Mouse (Mus musculus) mature B cell (primary cell): Measurements from ENCODE around the gene Nop53.

ENCODE experiments used
- in situ Hi-C: fragments of 300-500 bp; cut with MboI; formaldehyde crosslinking; loops from 2 replicates; pipeline ENCODE4 v1.14.3; 2019

Gene Nop53

DNA sequence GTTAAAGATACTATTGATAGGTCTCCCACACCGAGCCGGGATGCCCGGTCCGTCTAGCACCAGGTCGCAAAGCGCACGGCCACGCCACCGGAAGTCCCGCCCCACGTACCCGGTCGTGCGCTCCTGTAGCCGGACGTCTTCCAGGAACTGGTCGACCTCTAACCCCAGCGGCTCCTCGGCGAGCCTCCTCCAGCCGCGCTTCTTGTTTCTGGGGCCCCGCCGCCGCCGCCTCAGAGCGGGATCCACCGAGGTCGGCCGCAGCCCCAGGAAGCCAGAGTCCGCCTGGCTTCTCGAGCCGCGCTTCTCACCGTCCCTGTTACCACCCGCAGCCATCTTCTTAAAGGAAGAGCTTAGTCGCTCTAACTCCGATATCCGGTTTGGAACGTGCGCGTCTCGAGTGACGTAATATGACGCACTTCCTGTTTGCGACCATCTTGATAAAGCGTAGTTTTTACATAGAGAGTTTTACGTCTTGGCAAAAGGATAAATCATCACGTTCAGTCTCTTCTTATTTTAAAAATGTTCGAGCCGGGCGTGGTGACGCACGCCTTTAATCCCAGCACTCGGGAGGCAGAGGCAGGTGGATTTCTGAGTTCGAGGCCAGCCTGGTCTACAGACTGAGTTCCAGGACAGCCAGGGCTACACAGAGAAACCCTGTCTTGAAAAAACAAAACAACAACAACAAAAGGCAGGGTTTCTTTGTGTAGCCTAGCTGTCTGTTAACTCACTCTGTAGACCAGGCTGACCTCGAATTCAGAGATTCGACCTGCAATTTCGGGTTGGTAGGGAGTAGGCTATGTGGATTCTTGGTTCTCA lies at the start of gene Nop53:
Nop53 (minus strand) TSS at position 354 of the 816 bp plus-strand sequence.
- in situ Hi-C loops: no loop called here

DNA sequence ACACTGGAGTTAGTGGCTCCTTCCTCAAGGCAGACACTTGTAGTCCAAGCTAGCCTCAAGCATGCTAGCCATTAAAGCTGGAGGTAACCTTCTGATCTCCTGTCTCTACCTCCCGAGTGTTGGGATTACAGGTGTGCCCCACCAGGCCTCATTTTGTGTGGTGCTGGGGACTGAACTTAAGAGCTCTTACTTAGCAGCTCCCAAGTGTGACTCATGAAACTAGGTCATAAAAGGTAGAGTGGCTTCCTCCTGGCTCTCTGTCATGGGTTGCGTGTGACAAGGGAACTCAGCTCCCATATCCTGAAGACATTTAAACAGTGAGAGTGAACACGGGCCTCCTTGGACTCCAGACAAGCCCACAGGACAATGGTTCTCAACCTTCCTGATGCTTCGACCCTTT lies 47.9 kb upstream of the Nop53 start:
- in situ Hi-C loops: no loop called here

DNA sequence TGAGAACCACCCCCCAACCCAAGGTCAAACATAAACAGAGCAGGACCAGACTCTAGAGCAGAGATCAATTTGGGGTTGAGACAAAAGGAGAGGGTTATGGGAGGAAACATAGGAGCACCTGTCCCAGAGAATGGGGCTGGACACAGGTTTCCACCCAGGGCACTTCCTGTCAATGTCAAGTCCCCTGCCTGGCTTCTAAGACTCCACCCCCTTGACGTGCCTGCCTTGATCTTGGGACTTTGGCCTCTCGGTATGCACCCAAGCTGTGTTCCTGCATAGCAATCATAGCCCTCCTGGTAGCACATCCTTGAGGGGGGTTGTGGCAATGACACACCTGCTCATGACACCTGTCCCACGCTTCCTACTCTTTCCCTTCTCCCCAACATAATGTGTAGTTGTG lies 47.3 kb upstream of the Nop53 start:
- in situ Hi-C loops: no loop called here

DNA sequence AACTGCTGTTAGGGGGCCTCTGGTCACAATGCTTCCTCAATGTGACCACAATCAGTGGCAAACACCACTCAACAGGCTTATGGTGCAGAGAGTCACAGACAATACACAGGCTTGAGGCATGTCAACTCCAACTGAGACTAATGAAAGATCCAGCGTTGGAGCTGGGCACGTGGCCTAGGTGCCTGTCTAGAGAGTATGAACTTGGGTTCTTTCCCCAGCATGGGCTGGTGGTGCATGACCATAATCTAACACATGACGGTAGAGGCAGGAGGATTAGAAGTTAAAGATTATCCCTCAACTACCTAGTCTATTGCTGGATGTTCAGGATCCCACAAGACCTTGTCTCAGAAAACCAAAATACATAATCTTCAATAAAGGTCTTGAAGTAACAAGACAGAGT lies 45.9 kb upstream of the Nop53 start:
- in situ Hi-C loops: no loop called here

DNA sequence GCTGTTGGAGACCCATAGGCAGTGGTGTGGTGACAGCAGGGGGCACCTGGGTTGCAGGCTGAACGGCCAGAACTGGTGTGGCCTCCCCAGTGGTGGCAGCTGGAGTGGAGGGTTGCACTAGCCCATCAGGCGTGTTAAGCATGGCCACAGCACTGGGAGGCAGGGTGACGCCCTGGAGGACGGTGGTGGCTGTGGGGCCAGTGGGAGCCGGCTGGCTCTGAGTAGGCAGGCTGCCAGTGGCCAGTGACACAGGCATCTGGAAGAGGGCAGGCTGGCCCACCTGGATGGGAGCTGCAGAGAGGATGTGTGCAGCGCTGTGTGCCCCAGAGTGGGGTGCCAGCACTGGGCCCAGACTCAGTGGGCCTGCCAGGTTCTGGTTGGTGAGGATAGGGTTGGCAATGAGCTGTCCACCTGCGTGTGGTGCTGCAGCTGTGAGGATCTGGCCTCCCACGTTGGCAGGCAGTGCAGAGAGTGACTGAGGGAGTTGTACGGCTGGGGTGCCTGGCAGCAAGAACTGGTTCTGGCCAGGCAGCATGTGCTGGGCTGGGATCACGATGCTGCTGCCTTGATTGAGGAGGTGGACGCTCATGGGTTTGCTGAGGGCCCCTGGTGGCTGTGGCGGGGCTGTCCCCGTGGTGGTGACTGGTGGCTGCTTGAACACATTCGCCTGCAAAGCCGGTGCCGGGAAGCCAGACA lies 41.9 kb upstream of the Nop53 start:
- in situ Hi-C loops: loop anchor here (10.0 kb wide), 1 partner anchor 157 kb away; no protein-coding TSS in a partner anchor

DNA sequence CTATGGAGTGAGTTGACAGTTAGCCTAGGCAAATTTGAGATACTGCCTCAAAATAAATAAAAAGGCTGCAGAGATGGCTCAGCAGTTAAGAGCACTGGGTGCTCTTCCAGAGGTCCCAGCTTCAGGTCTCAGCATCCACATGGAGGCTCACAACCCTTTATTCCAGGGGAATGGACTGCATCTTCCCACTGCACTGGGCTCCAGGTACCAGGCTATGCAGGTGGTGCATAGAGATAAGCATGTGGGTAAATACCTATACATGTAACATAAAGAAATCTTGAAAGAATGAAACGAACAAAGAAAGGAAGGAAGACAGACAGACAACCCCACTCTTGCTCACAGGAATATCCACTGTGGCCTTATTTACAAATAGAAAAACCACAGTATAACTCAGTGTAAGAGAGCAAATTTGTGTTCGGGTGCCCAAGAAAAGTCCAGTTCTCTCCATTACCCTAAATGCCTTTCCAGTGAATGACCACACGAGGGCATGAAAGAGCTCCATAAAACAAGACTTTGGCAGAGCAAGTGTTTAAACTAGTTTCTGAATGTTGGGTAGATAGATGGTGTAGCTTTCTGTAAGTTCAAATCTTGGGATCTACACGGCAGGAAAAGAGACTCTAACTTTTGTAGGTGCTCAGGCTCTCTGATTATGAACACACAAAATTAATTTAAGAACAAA lies 37.0 kb upstream of the Nop53 start:
- in situ Hi-C loops: loop anchor here (5.0 to 10.0 kb wide), 2 partner anchors 64 to 162 kb away; partner anchors contain the start of gene Bicra

DNA sequence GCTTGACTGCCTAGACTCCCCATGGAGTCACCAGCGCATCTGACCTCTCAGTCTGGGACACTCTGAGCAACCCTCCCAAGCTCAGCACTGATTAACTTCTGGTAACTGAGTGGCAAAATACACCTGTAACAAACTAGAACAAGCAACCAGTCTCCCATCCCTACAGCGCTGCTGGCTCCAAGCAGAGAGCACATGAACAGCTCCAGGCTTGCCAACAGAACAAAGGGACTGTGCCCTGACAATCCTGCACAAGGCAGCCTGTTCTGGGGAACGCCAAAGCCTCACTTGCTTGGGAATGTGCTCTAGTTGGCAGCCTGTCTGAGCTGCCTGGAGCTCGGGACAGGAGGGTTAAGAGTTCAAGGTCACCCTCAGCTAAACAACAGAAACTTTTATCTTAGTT lies 35.7 kb upstream of the Nop53 start:
- in situ Hi-C loops: loop anchor here (5.0 to 10.0 kb wide), 2 partner anchors 66 to 163 kb away; partner anchors contain the start of gene Bicra

DNA sequence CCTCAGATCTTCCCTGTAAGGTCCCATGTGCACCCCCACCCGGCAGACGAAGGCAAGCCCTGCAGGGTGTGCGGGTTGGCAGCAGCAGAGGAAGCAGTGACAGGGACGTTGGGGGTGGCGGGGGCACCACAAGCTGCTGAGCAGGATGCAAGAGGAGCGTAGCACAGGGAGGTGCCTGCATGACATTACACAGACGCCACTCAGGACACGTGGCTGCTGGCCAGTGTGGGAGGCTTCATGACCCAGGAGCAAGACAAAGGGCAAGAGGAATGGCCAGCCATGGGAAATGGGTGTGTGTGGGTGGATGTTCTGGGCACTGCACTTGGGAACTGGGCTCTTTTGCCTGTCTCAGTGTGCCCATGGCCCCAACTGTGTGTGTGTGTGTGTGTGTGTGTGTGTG lies 34.4 kb upstream of the Nop53 start:
- in situ Hi-C loops: loop anchor here (5.0 to 10.0 kb wide), 2 partner anchors 67 to 165 kb away; partner anchors contain the start of gene Bicra

DNA sequence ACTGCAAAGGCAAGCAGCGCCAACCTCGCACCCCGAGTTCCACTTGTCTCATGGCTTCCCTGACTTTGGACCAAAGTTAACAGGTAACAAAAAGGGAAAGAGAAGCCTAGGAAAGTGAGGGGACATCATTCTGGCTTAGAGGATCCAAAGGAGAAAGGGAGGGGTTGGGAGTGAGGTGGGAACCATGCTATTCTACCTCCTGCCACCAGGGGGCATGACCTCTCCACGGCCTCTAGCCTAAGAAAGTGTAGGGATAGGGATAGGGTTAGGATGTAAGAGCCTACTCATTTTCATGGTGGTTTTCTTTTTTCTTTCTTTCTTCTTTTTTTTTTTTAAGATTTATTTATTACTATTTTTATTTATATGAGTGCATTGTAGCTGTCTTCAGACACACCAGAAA lies 30.0 kb upstream of the Nop53 start:
- in situ Hi-C loops: no loop called here

DNA sequence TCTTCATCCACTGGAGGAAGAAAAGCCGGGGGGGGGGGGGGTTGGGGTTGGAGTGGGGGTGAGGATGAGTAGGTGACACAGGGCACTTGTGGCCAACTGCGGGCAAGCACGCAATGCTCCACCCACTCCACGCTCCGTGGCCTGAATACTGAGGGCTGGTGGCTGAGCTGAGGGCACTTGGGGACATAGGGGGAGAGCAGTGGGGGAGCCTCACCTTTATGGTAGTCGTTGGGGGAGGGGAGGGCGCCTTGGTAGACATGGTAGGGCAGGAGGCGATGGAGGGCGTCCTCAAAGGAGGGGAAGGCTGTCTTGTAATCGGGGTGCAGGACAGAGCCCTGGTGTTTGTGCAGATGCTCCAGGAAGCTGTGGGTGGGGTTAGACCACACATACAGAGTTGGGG lies 29.6 kb upstream of the Nop53 start:
- in situ Hi-C loops: no loop called here

DNA sequence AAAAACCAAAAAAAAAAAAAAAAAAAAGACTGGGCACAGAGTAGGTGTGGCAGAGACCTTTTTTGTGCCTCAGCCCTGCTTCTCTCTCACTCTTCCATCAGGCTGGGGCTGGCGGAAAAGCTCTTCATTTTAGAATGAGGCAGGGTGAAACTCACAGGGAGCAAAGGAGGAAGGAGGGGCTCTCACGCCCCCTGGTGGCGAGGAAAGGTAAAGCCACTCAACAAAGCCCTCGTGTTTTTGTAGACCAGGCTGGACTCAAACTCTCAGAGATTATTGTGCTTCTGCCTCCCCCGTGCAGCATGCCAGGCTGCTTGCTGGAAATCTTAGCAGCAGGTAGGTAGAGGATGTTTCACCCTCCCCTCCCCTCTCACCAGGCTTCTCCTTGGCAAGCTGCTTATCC lies 28.8 kb upstream of the Nop53 start:
- in situ Hi-C loops: no loop called here

DNA sequence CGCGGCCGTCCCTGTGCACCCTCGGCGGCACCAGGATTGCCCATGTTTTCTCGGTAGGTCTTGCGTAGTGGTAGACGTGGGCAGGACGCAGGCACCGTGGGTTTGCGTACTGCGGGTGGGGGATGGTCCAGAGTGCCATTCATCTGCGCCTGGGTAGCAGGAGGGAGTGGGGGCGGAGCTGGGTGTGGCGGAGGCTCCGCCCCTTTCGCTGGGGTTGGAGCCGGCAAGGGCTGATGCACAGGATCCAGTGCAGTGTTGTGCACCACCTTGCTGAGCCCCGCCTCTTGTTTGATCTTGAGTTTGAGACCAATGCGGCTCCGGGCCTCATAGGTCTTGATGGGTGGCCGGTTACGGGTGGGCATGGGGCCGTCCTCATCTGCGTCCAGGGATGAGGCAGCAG lies 26.4 kb upstream of the Nop53 start:
- in situ Hi-C loops: no loop called here

DNA sequence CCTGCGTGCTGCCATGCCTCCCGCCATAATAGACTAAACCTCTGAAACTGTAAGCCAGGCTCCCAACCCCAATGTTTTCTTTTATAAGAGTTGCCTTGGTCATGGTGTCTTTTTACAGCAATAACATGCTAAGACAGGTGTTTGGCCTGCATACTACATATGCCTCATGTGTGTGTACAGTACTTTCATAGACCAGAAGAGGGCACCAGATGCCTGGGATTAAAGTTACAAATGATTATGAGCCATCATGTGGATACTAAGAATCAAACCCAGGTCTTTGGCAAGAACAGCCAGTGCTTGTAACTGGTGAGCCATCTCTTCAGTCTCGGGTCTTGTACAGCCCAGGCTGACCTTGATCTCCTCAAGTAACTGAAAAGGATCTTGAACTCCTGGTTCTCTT lies 23.8 kb upstream of the Nop53 start:
- in situ Hi-C loops: no loop called here

DNA sequence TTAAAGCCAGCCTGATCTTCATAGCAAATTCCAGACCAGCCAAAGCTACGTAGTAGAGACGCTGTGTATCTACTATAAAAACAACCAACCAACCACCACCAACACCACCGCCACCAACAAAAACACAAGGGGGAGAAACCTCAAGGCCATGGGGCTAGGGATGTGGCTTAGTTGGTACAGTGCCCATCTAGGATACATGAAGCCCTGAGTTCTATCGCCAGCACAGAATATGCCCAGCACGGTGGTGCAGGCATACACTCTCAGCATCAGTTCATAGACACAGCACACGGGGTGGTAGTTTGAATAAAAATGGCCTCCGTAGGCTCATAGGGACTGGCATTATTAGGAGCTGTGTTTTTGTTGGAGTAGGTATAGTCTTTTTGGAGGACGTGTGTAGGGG lies 22.4 kb upstream of the Nop53 start:
- in situ Hi-C loops: no loop called here

DNA sequence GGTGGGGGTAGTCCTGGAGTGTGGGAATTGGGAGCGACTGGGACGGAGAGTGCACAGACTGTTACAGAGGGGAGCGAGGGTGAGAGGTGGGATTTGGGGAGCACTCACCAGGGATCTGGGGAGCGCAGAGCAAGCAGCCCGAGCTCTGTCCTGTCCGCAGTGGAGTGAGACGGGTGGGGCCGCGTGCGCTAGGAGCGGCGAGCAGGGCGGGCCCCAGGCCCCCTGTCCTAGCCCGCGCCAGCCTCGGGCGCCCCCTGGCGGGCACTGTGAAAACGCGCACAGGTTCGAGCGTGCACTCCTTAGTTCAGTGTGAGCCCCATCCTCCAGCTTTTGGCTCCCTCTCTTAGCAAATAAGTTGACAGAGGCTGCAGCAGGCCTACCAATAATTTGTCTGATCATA lies 21.4 kb upstream of the Nop53 start, which contains the start of gene Ehd2:
Ehd2 (minus strand) TSS at position 256 of the 400 bp plus-strand sequence.
- in situ Hi-C loops: no loop called here

DNA sequence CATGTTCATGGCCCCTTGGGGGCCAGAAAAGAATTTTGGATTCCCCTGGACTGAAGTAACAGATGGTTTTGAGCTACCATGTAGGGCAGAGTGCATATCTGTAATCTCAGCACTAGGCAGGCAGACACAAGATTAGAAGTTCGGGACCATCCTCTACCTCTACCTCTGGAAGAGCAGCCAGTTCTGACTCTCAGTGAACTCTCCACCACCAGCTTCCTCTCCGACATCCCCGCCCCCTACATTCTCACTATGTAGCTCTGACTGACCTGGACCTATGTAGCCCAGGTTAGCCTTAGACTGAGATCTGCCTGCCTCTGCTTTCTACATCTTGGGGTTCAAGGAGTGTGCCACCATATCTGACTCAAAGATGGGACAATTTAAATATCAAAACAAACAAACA lies 20.6 kb upstream of the Nop53 start:
- in situ Hi-C loops: no loop called here

DNA sequence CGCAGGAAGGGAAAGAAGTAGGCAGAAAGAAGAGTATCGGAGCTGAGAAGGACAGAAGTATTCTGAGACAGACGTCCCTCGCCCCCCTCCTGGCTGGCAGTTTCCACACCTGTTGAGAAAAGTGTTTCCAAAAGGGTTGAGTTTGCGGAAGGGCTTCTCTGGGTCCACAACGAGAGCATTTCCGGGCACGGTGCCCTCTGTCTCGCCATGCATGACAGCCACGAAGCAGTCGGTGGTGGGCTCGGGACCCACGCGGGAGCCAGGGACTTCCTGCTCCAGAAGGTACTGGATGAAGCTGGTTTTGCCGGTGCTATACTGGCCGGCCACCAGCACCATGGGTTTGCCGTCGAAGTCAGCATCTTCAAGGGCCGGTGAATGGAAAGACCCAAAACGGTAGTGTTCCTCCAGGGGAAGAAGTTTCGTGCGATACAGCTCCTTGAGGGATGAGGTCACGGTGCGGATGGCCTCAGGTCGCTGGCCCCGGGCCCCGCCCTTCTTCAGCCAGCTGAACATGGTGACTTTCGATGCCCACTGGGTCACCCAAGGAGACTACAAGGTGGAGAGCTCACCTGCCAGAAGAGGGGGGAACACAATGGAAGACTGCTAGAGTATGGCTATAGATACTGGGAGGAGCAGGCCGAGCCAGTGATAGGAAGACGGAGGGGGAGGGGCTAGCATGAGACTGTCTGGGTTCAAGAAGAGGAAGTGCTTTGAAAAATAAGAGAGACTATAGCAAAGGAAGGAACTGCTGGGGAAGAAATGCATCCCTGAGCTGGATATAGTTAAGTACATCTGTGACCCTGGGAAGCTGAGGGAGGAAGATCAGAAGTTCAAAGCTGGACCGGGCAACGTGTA lies 18.2 kb upstream of the Nop53 start:
- in situ Hi-C loops: no loop called here

DNA sequence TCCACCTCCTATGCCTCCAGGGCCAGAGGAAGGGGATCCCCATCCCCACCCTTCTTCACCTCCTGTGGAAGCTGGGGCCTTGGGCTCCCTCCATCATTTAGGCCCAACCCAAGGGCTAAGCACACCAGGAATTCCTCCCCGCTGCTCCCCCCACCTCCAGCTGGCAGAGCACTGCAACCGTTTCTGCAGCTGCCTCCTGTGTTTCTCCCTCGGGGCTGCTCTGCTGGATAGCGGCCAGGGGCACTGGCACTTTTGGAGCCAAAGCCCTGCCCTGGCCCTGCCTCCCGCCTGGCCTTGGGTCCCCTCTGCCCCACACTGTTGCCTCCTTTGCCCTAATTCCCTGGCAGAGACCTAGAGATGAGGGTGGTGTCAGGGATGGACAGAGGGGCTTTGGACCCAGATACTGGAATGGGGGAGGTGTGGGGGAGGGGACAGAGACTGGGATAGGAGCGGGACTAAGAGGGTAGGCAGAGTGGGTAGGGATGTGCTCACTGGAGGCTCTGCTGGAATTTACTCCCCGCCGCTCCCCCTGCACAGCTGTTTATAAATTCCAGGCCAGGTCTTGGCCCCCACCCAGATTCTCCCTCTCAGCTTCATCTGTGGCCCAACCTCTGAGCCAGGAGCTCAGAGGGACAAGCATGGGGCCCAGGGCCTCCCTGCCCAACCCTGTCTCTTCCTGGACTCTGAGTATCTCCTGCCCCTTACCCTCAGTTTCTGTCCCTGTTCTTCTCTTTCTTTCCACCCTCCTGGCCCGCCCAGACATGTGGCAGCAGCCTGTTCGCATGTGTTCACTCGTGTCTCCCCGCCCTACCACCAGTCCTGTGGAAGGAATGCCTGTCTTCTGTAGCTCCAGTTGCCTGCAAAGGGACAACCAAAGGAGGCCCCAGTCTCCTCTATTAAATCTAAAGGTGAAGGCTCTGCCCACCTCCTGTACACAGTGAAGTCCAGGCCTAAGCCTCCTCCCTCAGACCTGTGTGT lies 16.7 kb upstream of the Nop53 start:
- in situ Hi-C loops: no loop called here

DNA sequence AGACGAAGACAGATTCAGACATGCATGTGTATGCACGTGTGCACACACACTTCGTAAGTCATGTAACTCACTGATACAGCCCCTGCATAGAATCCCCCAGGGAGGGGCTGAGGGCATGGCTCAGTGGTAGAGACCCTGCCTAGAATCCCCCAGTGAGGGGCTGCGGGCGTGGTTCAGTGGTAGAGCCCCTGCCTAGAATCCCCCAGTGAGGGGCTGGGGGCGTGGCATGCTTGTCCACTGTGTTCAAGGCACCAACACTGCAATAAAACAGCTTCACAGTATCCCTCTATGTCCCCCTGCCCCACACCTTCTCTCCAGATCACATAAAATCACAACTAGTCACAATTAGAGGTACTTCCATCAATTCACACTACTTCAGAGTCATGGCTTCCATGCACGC lies 15.9 kb upstream of the Nop53 start:
- in situ Hi-C loops: no loop called here

DNA sequence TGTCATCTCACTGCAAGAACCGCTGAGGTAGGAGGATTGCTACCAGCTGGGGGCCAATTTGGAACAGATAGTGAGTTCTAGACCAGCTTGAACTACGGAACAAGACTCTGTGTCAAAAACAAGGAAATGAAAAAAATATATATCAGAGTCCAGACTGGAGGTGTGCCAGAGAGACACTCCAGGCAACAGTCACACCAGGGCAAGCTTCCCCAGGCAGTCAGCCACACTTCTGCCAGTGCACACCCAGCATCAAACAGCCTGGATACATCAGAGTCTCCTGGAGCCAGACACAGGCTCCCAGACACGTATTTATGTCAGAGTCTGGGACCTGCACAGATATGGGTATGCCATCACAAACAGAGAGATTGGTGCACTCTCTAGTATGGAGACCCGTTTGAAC lies 15.4 kb upstream of the Nop53 start:
- in situ Hi-C loops: no loop called here
